Mouse (Mus musculus): ENCODE measurements around the gene Gprc6a.

Gprc6a gene

GRCm38 (mm10) chr10:51631411-51632136 lies at the start of gene Gprc6a:
Gene Gprc6a, minus strand, starts transcription at chr10:51631461.
- in situ Hi-C loops (cut with MboI; ENCODE audit: unreplicated experiment in 2 of 2): no loop called here

DNA sequence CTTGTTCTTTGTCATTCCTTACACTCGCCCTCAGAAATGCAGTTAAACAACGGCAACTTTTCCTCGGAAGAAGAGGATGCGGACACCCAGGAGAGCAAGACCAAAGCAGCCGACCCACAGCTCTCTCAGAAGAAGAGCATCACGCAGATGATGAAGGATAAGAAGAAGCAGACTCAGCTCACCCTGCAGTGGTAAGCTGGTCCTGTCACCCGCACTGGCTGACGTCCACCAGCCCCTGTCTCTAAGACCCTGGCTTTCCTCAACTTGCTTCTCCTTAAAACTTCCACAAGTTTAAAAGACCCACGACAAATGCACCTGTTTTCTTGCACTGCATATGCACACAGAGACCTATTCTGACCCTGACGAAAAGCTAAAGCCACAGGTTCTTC lies 47.0 kb upstream of the Gprc6a start:
- in situ Hi-C loops (cut with MboI; ENCODE audit: unreplicated experiment in 2 of 2): no loop called here

DNA sequence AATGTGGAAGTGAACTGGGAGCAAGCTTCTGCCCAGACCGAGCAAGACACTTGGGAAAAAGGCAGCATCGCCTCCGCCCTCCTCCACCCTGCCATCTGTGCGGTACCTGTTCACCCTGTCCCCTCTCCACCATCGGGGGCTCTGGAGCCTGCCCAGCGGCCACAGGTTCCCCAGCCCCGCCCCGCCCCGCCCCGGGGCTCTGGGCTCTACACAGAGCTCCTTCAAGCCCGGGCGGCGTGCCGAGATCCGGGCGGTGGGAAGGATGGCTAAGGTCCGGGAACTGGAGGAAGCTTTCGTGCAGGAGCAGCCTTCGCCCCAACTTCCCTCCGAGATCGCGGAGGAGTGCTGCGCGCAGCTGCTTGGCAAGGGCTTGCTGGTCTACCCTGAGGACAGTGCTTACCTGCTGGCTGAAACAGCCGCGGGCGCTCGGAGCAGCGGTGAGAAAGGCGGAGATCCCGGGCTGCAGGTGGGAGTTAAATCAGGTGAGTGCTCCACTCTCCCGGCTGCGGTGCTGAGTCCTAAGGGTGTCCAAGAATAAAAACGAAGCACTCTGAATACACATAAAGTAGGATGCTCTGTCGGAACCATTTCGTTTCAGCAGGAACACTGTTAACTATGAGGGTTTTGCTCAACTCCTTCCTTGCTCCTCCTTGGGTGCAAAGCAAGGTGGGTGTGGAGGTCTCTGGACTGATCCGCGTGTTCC lies 46.4 kb upstream of the Gprc6a start, which contains the start of gene Rfx6:
Gene Rfx6 (plus strand): TSS at position 209 of the 703 bp plus-strand sequence.
- in situ Hi-C loops (cut with MboI; ENCODE audit: unreplicated experiment in 2 of 2): no loop called here

DNA sequence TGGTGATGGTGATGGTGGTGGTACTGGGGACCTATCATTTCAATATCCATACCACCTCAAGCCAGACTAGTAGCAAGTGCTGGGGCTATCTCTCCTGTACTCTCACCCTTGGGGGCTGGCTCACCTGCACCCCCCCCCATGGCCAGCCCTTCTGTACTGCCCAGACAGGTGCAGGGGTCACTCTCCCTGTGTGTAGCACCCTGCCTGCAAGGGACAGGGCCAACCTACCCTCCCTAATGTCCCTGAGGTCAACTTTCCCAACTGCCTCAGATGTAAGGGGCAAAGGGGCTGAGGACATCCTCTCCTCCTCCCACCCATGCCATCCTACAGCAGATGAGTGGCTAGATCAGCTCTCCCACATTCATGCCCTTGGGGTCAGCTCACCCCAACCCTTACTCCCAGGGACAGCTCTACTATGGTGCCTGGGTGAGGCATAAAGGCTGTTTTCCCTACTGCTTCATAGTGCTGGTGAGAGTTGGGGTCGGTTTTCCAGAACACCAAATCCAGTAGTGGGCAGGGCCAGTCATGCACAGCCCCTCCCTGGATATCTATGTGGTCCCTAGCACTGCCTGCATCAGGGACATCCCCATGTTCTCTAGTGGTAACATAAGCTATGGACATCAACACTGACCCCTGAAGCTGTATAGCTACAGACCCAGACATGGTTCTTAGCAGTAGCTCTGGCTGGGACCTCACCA lies 41.0 kb upstream of the Gprc6a start:
- in situ Hi-C loops (cut with MboI; ENCODE audit: unreplicated experiment in 2 of 2): no loop called here

DNA sequence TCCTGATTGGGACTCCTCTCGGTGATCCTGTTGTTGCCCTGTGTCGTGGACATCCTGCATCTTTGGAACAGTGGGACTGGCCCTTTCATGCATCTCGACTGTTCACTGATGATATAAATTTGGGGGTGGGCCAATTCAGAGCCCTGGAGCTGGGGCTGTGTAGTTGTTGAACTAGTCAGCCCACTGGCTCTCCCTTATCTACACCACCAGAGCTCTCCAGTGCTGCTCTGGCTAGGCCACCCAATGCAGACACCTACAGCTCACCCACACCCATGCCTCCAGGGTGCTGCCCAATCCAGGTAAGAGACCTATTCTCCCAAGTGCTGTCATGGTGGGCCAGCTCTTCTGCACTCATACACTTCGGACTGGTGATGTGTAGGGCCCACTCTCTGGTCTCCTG lies 40.3 kb upstream of the Gprc6a start:
- in situ Hi-C loops (cut with MboI; ENCODE audit: unreplicated experiment in 2 of 2): no loop called here

GRCm38 (mm10) chr10:51669334-51669733 lies 38.1 kb upstream of the Gprc6a start:
- in situ Hi-C loops (cut with MboI; ENCODE audit: unreplicated experiment in 2 of 2): no loop called here

GRCm38 (mm10) chr10:51657324-51657723 lies 26.1 kb upstream of the Gprc6a start:
- in situ Hi-C loops (cut with MboI; ENCODE audit: unreplicated experiment in 2 of 2): loop anchor here (5.0 to 10.0 kb wide), 4 partner anchors 245 to 955 kb away; no protein-coding TSS in a partner anchor

- in situ Hi-C loops (cut with MboI; ENCODE audit: unreplicated experiment in 2 of 2): loop anchor here (10.0 kb wide), 2 partner anchors 765 to 775 kb away; no protein-coding TSS in a partner anchor
These were observed 18.4 kb upstream of the Gprc6a start for GRCm38 (mm10) chr10:51649506-51650221.

GRCm38 (mm10) chr10:51621193-51621592 lies 10.1 kb downstream of the Gprc6a start:
- in situ Hi-C loops (cut with MboI; ENCODE audit: unreplicated experiment in 2 of 2): no loop called here

DNA sequence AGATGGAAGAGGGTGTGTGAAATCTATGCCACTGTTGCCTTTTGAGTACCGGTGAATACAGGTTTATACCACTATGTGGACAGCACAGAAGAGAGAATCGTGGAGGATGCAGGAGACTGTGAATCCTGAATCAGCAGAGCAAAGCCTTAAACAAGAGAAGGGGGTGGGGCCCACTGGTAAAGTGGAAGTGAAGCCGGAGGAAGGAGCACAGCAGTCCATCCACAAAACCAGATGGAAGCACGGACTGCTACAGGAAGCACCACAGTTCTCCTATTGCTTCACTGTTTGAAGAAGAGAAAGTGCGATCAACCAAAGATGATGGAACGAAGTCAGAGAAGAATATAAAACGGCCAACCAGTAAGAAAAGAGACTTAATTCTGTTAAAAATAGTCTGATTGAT lies 11.1 kb downstream of the Gprc6a start:
- in situ Hi-C loops (cut with MboI; ENCODE audit: unreplicated experiment in 2 of 2): no loop called here

GRCm38 (mm10) chr10:51618538-51618937 lies 12.7 kb downstream of the Gprc6a start:
- in situ Hi-C loops (cut with MboI; ENCODE audit: unreplicated experiment in 2 of 2): no loop called here

- in situ Hi-C loops (cut with MboI; ENCODE audit: unreplicated experiment in 2 of 2): no loop called here
These were observed 16.3 kb downstream of the Gprc6a start for GRCm38 (mm10) chr10:51614826-51615590.

GRCm38 (mm10) chr10:51613421-51613820 lies 17.8 kb downstream of the Gprc6a start:
- in situ Hi-C loops (cut with MboI; ENCODE audit: unreplicated experiment in 2 of 2): no loop called here

DNA sequence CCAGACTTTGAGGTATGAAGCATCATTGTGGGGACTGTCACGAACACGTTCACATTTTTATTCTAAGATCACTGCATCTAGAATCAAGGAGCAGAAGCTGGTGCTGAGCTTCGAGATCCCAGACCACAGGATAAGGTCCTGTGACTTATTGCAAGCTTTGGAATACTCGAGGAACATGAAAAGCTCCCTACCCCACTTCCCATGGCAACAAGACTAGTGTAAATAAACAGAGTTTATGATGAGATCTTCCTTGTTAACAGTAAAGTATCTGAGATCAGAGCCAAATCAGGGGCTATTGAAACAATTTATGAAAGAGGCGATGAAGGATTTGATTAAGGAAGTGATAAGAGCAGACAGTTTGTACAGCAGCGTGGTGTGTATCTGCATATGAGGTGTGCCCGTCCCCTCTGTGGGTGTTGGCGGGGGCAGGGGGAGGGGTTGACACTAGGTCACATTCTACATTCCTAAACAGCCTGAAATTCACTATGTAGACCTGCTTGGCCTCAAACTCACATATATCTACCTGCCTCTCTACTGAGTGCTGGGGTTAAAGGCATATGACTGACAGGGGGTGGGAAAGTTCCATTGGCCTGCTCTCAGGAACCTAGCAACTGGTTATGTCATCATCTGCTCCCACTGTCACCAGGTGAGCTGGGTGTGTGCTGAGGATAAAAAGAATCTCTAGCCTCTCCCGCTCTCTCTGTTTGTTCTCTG lies 19.1 kb downstream of the Gprc6a start:
- in situ Hi-C loops (cut with MboI; ENCODE audit: unreplicated experiment in 2 of 2): no loop called here

DNA sequence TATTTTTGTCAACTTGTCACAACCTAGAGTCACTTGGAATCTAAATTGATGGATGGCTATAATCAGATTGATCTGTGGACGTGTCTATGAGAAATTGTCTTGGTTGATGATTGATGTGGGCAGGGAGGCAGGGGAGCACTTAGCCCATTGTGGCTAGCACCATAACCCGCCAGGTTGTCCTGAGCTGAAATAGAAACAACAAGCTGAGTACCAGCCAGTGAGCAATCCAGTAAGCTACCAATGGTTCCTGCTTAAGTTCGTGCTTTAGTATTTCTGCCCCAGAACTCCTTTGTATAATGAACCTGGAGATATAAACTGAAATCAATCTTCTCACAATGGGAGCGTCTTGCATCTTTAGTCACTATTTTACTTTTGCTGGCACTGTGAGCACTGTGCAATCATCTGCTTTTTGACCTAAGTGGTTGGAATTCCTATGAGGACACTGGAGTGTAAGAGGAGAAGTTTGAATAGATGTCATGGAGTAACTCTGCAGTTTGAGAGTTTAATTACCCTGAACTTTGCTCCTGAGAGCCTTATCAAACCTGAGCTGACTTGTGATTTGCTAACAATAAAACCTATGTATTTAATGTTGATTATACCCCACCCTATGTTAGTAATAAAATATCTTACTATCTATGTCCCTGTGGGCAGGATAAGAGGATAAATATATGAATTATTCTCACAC lies 21.4 kb downstream of the Gprc6a start:
- in situ Hi-C loops (cut with MboI; ENCODE audit: unreplicated experiment in 2 of 2): no loop called here

DNA sequence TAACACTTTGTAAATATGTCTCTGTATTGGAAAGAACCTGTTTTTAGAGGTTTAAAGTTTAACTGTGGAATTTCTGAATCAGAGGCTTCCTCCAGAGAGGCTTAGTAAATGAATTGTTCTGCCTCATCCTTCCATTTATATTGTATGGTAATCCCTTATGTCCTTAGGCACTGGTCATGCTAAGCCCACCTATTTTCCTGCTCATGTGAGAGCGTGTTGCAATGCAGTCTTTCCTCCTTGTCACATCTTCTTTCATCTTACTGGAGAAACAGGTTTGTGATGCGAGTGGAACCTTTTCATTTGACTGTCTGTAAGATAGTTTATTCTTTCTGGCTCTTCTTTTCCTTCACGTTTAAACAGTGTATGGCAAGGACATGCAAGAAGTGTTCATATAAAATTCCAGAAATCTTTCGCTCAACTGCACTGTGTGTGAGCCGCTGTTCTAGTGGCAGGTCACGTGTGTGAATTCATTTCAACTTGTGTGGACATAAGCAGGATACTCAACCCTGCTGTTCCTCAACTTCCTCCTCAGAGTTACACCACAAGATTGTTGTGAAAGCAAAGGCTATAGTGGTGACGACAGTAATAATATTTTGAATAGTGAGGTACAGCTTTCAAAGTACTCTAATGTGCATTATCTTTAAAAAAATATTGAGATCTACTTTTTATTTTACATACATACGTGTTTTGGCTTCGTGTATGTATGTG lies 34.2 kb downstream of the Gprc6a start:
- in situ Hi-C loops (cut with MboI; ENCODE audit: unreplicated experiment in 2 of 2): no loop called here

- in situ Hi-C loops (cut with MboI; ENCODE audit: unreplicated experiment in 2 of 2): no loop called here
These were observed 36.0 kb downstream of the Gprc6a start for GRCm38 (mm10) chr10:51595001-51595931.

All from v-Abl transformed pro-B cells (cell line).